Mouse (Mus musculus) megakaryocyte-erythroid progenitor cell, adult 5-6 weeks (primary cell): Measurements from ENCODE around the gene M1ap. TPM values are rescaled to one million over a fixed set of nuclear protein-coding genes. Genes with fewer than 3 reads are reported as not detected.

Source experiments
- ATAC-seq: replicated peaks from 2 replicates; pipeline ENCODE4 v1.8.0; 2016; ENCODE audit warnings: mild to moderate bottlenecking, inconsistent platforms; ENCODE audit not compliant: severe bottlenecking, poor library complexity, low FRiP score, low TSS enrichment
- total RNA-seq, 2 experiments: library from RNA; stranded (forward) in 1 of 2; stranded (reverse) in 1 of 2; fragments of 200-1000, 215-1000 nt in 1 of 2; fragments of >200 nt in 1 of 2; fragmentation: Nextera tagmentation in 1 of 2; gene quantifications; 2 replicates each; pipeline ENCODE4 v1.2.3; 2014 to 2017

Gene M1ap
- total RNA-seq, 2 experiments from 2014 or later = 7.5 to 16.2 TPM

- ATAC-seq = no peak
Observed at GRCm38 (mm10) chr6:83027706-83028105, 81.0 kb downstream of the M1ap start.

- no peak for ATAC-seq
Observed at GRCm38 (mm10) chr6:83029777-83030176, 83.1 kb downstream of the M1ap start.

DNA sequence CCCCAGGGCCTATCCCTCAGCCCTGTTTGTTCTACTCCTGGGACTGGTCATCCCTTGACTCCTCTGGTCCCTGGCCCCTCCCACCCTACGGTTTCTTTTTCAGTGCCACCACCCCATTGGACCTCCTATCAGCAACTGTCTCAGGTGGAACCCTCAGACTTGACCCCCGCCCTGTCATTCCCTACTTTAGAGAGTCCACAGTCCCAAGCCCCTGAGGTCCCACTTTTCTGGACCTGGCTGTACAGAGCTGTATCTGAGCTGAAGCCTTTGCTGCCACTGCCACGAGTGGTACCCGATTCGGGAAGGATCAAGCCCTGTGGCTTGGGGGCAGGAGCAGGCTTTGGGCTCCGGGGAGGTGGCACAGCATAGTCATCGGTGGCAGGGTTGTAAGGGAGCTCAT is 84.4 kb downstream of the M1ap start:
- no peak for ATAC-seq

GRCm38 (mm10) chr6:83031921-83032590 is 85.4 kb downstream of the M1ap start:
- ATAC-seq = no peak

DNA sequence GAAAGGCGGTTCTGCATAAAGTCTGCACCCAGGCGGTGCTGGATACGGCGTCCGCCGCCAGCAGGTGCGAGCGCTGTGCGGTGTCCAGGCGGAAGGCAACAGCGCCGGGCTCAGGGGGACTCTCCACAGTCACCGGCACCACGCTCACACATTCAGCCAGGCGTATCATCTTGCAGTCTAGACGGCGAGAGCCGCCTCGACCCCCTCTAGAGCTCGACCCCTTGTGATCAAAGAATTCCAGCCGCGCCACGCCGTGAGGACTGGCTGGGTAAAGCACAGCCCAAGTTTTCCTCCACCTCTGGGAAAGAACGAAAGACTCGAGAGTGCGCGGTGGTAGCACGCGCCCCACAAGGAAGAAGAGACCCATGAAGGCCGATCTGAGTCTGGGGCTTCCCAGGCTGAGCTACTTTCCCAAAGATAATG is 86.1 kb downstream of the M1ap start:
- ATAC-seq = peak; percentile 68

DNA sequence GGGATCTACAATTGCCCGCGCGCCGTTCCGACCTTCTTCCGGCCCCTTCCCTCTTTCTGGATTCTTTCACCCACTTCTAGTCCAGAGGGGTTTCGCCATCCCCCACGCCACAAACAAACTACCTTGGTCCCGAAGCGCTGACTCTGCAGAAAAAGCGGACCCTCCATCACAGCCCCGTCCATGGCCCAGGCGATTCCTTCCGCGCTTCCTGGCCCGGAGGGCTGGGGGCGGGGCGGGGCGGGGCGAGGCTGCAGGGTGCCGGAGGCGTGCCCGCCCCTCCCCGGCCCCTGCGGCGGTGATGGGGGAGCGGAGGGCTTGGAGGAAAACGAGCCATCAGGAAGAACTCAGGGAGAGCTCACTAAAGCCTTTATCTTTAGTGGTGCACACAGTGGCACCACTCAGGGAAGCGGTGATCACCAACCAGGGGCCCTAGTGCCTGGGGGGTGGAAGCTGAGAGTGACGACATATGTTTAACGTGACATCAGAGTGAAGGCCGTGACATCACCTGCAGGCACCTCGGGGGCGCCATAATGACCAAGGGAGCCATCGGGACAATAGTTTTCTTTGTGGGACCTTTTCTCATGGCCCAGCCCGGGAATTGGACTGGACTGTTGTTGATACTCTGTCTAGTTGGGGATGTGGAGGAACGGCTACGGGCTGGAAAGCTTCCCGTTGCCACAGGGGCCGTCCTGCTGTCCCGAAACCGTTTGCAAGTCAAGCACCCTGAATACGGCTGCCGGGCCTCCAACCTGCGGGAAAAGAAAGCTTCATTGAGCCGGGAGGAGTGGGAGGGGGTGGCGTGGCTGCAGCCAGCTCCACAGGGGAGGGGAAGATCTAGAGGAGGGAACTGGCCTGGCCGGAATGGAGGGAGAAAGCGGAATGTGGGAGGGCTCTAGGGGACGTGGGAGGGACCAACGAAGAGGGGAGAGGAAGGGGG is 86.8 kb downstream of the M1ap start, which contains the start of the genes Dok1 and Loxl3:
Gene Dok1 (minus strand): TSS at position 223 of the 937 bp plus-strand sequence.
Gene Loxl3 (plus strand): TSS at position 925 of the 937 bp plus-strand sequence.
- peak; percentile 68 for ATAC-seq

DNA sequence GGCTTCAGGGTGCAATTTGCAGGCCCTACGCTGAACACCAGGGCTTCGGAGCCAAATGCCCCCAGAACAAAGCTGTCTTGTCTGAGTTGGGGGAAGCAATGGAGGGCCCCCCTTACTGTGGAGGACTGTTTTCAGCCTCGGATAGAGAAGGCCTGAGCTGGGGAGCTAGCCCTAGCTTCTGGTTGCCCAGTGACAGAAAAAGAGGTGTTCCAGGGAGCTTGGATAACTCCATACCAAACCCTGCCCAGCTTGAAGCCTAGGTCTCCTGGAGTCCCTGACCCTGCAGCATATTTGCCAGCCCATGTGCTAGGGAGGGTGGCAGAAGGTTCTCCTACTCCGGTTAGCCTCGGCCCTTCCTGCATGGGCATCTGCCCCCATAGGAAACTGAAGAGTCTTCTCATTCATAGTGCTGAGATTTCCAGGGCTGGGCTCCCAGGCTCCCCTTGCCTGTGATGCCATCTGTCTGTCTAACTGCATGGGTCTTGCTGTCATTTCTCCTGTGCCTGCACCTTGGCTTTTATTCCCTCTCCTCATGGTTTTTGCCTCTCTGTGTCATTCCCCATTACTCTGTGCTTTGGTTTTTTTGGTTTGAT is 87.9 kb downstream of the M1ap start:
- ATAC-seq = no peak

- no peak for ATAC-seq
Observed at GRCm38 (mm10) chr6:83037188-83037587, 90.5 kb downstream of the M1ap start.

GRCm38 (mm10) chr6:83038496-83039012 is 91.9 kb downstream of the M1ap start:
- peak; percentile 89 for ATAC-seq

DNA sequence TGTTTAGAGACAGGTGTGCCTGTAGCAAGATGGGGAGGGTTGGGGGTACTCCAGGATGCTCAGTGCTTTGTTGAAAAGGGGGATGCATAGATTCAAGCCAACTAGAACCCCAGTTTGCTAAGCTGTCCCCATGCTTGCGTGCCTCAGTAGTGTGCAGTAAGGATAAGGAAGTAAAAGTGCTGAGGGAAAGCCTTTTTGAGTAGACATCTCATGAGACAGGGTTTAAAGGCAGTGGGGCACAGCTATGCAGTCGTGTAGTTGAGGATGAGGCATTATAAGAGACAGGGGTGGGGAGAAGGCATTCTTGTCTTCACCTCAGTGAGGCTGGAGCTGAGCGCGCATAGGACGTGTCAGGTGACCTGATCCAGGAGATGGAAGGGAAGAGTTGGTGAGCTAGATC is 93.9 kb downstream of the M1ap start:
- no peak for ATAC-seq

DNA sequence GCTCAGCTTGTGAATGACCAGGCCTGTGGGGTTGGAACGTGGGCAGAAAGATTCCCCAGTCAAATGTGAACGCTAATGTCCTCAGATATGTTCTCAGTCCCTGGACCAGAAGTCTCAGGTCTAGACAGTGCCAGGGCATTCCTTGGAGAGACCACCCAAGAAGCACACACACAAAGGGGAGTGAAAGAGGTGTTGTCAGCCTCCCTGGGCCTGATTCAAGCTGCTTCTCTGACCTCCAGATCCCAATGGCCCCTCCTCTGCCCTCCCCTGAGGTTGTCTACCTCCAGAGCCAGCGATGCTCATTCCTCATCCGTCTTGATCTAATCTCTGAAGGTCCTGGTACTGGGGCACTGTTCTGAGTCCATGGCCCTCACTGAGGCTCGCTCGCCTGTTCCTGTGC is 96.9 kb downstream of the M1ap start:
- ATAC-seq = no peak

- no peak for ATAC-seq
Observed at GRCm38 (mm10) chr6:83043993-83044392, 97.3 kb downstream of the M1ap start.

- ATAC-seq = no peak
Observed at GRCm38 (mm10) chr6:83044742-83045141, 98.0 kb downstream of the M1ap start.

- no peak for ATAC-seq
Observed at GRCm38 (mm10) chr6:83049367-83049766, 102.7 kb downstream of the M1ap start.

DNA sequence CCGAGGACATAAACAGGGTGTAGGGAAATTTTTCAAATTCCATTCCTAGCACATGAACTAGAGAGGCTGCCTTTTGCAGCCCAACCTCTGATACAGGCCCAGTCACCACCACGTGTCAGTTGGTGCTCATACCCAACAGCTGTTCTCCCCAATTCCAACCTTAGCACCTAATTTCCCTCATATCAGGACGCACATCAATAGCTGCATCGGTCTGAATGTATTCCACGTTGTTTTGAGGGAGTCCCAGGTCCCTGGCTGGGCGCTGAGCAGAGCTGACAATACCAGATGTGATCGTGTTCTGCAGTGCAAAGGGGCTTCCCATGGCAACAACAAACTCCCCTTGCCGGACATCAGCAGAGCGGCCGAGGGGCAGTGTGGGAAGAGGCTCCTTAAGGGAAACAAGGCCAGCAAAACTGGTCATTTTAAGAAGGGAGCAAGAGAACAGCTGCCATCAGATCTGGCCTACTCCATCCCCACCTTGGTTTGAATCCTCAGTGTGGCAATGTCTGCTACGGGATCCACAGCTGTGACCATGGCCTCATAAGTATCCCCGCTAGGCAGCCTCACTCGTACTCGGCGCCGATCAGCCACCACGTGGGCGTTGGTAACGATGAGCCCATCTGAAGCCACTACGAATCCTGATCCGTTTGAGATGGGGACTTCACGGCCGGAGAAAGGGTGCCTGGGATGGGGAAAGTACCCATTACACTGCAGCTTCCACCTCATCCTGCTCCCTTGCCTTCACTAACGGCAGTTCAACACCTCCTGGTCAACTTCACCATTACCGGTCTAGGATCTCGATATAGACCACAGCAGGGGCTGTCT is 106.6 kb downstream of the M1ap start:
- ATAC-seq = peak; percentile 25

DNA sequence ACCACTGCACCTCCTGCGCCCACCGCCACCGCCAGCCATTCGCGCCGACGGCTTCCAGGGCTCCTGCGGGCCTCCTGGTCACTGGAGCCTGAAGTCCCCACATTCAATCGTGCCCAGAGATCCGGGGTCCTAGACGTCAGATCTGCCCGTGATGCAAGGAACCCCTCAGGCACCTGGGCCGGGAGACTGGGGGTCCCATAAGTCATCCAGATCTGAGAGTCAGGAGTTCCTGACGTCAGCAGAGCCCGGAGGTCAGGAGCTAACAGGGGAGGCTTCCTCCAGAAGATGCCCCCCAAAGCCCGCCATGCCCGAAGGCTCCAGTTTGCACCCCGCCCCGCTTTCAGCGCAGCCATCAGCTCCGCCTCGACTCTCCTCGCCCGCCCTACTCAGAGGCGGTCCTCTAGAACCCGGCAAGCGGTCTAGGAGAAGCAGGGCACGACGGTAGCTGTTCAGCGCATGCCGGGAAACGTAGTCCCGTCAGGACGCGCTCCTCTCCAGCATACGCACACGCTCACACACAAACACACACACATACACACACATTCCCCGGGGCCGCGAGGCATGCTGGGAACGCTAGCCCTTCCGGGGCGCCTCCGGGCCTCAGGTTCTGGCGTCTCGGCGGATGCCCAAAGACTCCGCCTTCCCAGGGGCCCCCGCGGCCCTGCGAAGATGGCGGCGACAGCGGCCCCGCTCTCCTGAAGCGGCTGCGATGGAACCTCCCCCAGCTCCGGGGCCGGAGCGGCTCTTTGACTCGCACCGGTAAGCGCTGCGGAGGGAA is 107.6 kb downstream of the M1ap start, which contains the start of gene Aup1:
Gene Aup1 (plus strand): TSS at position 448 of the 778 bp plus-strand sequence.
- peak; percentile 88 for ATAC-seq

GRCm38 (mm10) chr6:83054871-83055431 is 108.2 kb downstream of the M1ap start, which contains the start of gene Htra2:
Gene Htra2, minus strand, starts transcription at chr6:83055273.
- no peak for ATAC-seq

GRCm38 (mm10) chr6:83057790-83058189 is 111.1 kb downstream of the M1ap start, which contains the start of gene Dqx1:
Gene Dqx1, plus strand, starts transcription at chr6:83057844.
- no peak for ATAC-seq
